Mouse (Mus musculus) intestine, postnatal 0 days (tissue): ENCODE measurements around the gene Pitpnb. TPM values are rescaled to one million over a fixed set of nuclear protein-coding genes. Genes with fewer than 3 reads are reported as not detected.

Source experiments
- ATAC-seq: fragments of 200-750 bp; cut with Nextera tagmentation; 2 replicates; pipeline ENCODE4 v1.8.0; 2017; ENCODE audit warnings: mild to moderate bottlenecking, moderate TSS enrichment, moderate library complexity
- H3K27ac ChIP-seq: fragments of 300-500 bp; sonication (generic); 2 replicates; pipeline ENCODE4 v1.5.1; 2014; ENCODE audit warnings: mild to moderate bottlenecking, low read depth, low read length, moderate library complexity
- H3K27me3 ChIP-seq: fragments of 300-500 bp; sonication (generic); replicated peaks from 2 replicates; pipeline ENCODE4 v1.6.1; 2014; ENCODE audit warnings: low read length, mixed read lengths; ENCODE audit not compliant: control insufficient read depth, insufficient read depth
- H3K36me3 ChIP-seq: fragments of 300-500 bp; sonication (generic); 2 replicates; pipeline ENCODE4 v1.6.1; 2014; ENCODE audit warnings: mild to moderate bottlenecking, moderate library complexity; ENCODE audit not compliant: control insufficient read depth, insufficient read depth
- H3K4me1 ChIP-seq: fragments of 300-500 bp; sonication (generic); replicated peaks from 2 replicates; pipeline ENCODE4 v1.6.1; 2014; ENCODE audit warnings: antibody characterized with exemption, low read length, mixed read lengths; ENCODE audit not compliant: control insufficient read depth, insufficient read depth
- H3K4me2 ChIP-seq: fragments of 300-500 bp; sonication (generic); replicated peaks from 2 replicates; pipeline ENCODE4 v1.6.1; 2014; ENCODE audit warnings: low read depth, mild to moderate bottlenecking, moderate library complexity
- H3K4me3 ChIP-seq: fragments of 300-500 bp; sonication (generic); 2 replicates; pipeline ENCODE4 v1.5.1; 2014; ENCODE audit warnings: low read depth, low read length
- H3K9ac ChIP-seq: fragments of 300-500 bp; sonication (generic); 2 replicates; pipeline ENCODE4 v1.6.1; 2014; ENCODE audit warnings: mild to moderate bottlenecking, low read depth, low read length
- H3K9me3 ChIP-seq: fragments of 300-500 bp; sonication (generic); 2 replicates; pipeline ENCODE4 v1.6.1; 2016; ENCODE audit warnings: mixed run types; ENCODE audit not compliant: control insufficient read depth
- CTCF ChIP-seq: sonication (generic); IDR thresholded peaks from 2 replicates; pipeline ENCODE4 v1.5.1; 2016; ENCODE audit warnings: low read depth, mild to moderate bottlenecking, control low read depth, antibody characterized with exemption, moderate library complexity
- WGBS: fragments of 180-500 bp; shearing (Covaris S2); extraction: QIAGEN DNeasy Blood & Tissue Kit; methylation state at CpG from one replicate; pipeline ENCODE4 v1.1.7; 2014; 5-methylcytosine and 5-hydroxymethylcytosine counted together
- polyA plus RNA-seq: library from polyadenylated mRNA; unstranded; fragments of >200 nt; fragmentation: Nextera tagmentation; extraction: Ambion mirVana; gene quantifications from 2 replicates; pipeline ENCODE4 v1.2.1, GENCODE M21; 2015

Pitpnb gene
- polyA plus RNA-seq, 1 experiment from 2014 or later, result 42.9 TPM

- H3K4me1 ChIP-seq, result no peaks in the 10 kb centered on the region; the same call in 1 of the 2 replicates
- H3K4me3 ChIP-seq, result peak overlapping the region; percentile 95
- peak overlapping the region; percentile 93 for H3K9ac ChIP-seq
- peak overlapping the region; percentile 54; the same call in 1 of the 2 replicates for H3K27ac ChIP-seq
- peak overlapping the region; percentile 78 for H3K4me2 ChIP-seq
- no peaks in the 10 kb centered on the region; the same call in 1 of the 2 replicates for H3K36me3 ChIP-seq
- no peaks in the 10 kb centered on the region for H3K9me3 ChIP-seq
- no peaks in the 10 kb centered on the region for H3K27me3 ChIP-seq
- ATAC-seq, result no peak
- TF ChIP-seq CTCF, result no peak
- under 1% methylated on average over 14 of the region's 14 CpGs for WGBS
Observed at GRCm38 (mm10) chr5:111331099-111331435, 504 bp downstream of the Pitpnb start.

- Histone ChIP-seq H3K27me3 (no peaks in the 10 kb centered on the region), H3K4me2 (no peak overlapping the region), H3K9ac (no peak overlapping the region), H3K9me3 (no peaks in the 10 kb centered on the region), H3K36me3 (peaks cover 21% of the 10 kb centered on the region), H3K27ac (no peak overlapping the region), H3K4me1 (no peaks in the 10 kb centered on the region), H3K4me3 (no peak overlapping the region)
- no peak for ATAC-seq
- 54% methylated on average over 8 of the region's 8 CpGs for WGBS
- no peak for TF ChIP-seq CTCF
Observed at GRCm38 (mm10) chr5:111335939-111336691, 5.6 kb downstream of the Pitpnb start.

- Histone ChIP-seq H3K36me3 (peaks cover 57% of the 10 kb centered on the region), H3K9ac (no peak overlapping the region), H3K27me3 (no peaks in the 10 kb centered on the region), H3K9me3 (no peaks in the 10 kb centered on the region), H3K4me1 (no peaks in the 10 kb centered on the region), H3K4me2 (no peak overlapping the region), H3K27ac (no peak overlapping the region), H3K4me3 (no peak overlapping the region)
- peak; percentile 83 for TF ChIP-seq CTCF
- ATAC-seq, result no peak
- WGBS, result 53% methylated on average over 5 of the region's 5 CpGs
Observed at GRCm38 (mm10) chr5:111341609-111342008, 11.0 kb downstream of the Pitpnb start.

GRCm38 (mm10) chr5:111344721-111345400 lies 14.3 kb downstream of the Pitpnb start:
- Histone ChIP-seq H3K36me3 (peaks cover 72% of the 10 kb centered on the region), H3K27me3 (no peaks in the 10 kb centered on the region), H3K9ac (no peak overlapping the region), H3K4me1 (no peaks in the 10 kb centered on the region), H3K4me2 (no peak overlapping the region), H3K9me3 (no peaks in the 10 kb centered on the region), H3K27ac (no peak overlapping the region), H3K4me3 (no peak overlapping the region)
- no peak for TF ChIP-seq CTCF
- WGBS, result 74% methylated on average over 2 of the region's 2 CpGs
- no peak for ATAC-seq

- H3K9ac ChIP-seq, result no peak overlapping the region
- no peaks in the 10 kb centered on the region for H3K4me1 ChIP-seq
- H3K27me3 ChIP-seq, result no peaks in the 10 kb centered on the region
- no peak overlapping the region for H3K27ac ChIP-seq
- WGBS, result 78% methylated on average over 12 of the region's 12 CpGs
- ATAC-seq, result no peak
- peaks cover 40% of the 10 kb centered on the region for H3K36me3 ChIP-seq
- no peaks in the 10 kb centered on the region for H3K9me3 ChIP-seq
- no peak overlapping the region for H3K4me2 ChIP-seq
- TF ChIP-seq CTCF, result no peak
- H3K4me3 ChIP-seq, result no peak overlapping the region
Observed at GRCm38 (mm10) chr5:111356811-111357617, 26.5 kb downstream of the Pitpnb start.

GRCm38 (mm10) chr5:111360546-111360945 lies 30.0 kb downstream of the Pitpnb start:
- 76% methylated on average over 5 of the region's 5 CpGs for WGBS
- no peak overlapping the region for H3K4me2 ChIP-seq
- H3K27me3 ChIP-seq, result no peaks in the 10 kb centered on the region
- no peak overlapping the region for H3K27ac ChIP-seq
- peak; percentile 50 for TF ChIP-seq CTCF
- no peak overlapping the region for H3K9ac ChIP-seq
- no peaks in the 10 kb centered on the region for H3K9me3 ChIP-seq
- no peak overlapping the region for H3K4me3 ChIP-seq
- H3K4me1 ChIP-seq, result peaks cover 4% of the 10 kb centered on the region; the same call in 1 of the 2 replicates
- H3K36me3 ChIP-seq, result peaks cover 40% of the 10 kb centered on the region
- no peak for ATAC-seq
